Mouse (Mus musculus): Measurements from ENCODE around the gene Gcnt2. TPM values are rescaled to one million over a fixed set of nuclear protein-coding genes. Genes with fewer than 3 reads are reported as not detected.

Gene Gcnt2
- polyA plus RNA-seq, 1 experiment from 2014 or later, result 3.6 TPM

DNA sequence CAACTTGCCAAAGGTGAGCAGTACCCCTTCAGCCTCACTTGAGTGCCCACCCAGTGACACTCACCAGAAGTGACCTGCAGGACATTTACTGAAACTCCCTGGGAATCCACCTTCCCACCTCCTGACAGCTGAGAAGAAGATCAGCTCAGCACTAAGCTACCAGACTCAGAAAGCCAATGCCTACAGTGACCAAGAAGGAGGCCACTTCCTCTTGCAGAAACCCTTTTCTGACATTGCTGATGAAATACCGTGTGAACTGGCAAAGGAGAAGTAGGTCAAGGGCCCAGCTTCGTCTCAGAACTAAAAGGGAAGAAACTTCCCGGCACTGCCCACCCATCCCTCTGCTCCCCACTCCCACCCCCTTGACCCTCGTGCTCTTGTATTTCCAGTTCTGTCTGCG is 109.0 kb downstream of the Gcnt2 start:
- Histone ChIP-seq H3K4me3 (ENCODE audit: low read depth, low read length) (no peak overlapping the region), H3K4me2 (ENCODE audit: low read depth, low read length) (no peak overlapping the region), H3K27me3 (ENCODE audit: control insufficient read depth, insufficient read depth, low read length) (no peaks in the 10 kb centered on the region), H3K27ac (replicated peaks; ENCODE audit: low read depth, low read length) (no peak overlapping the region), H3K36me3 (replicated peaks; ENCODE audit: control insufficient read depth, insufficient read depth, low read depth, low read length) (no peaks in the 10 kb centered on the region), H3K4me1 (ENCODE audit: control insufficient read depth, insufficient read depth, low read length) (no peaks in the 10 kb centered on the region), H3K9me3 (replicated peaks; ENCODE audit: control insufficient read depth, low read length) (no peaks in the 10 kb centered on the region), H3K9ac (replicated peaks; ENCODE audit: low read length) (no peak overlapping the region)
- WGBS, result 82% methylated on average over 5 of the region's 5 CpGs
- ATAC-seq (replicated peaks; ENCODE audit: insufficient number of reproducible peaks, low FRiP score, low TSS enrichment, low read depth) (no peak), DNase-seq (ENCODE audit: low spot score) (no peak)

DNA sequence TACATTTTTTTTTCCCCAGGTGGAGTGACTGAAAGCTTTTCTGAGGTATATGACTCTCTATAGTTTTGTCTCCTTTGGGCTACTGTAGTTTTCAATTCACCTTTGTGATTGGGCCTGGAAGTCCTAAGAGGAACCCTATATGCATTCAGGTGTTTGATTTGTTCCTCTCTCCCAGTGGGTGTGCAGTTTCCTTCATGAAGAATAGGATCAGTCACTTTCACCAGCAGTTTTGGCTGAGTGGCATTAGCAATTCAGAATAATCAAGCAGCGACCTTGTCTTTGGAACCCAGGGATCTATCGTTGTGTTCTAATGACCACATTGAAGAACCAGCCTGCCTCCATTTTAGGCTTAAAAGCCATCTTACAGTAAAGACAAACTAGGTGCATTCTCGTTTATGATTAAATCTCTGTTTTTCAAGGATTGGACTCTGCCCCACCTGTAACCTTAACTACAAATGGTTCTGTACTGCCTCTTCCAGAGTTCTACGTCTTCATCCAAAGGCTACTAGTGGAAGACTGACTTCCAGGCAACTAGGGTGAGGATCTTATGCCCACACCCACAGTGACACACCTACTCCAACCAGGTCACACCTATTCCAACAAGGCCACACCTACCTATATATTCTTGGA is 110.3 kb downstream of the Gcnt2 start:
- DNase-seq (ENCODE audit: low spot score), result no peak
- Histone ChIP-seq H3K9me3 (replicated peaks; ENCODE audit: control insufficient read depth, low read length) (no peaks in the 10 kb centered on the region), H3K27ac (replicated peaks; ENCODE audit: low read depth, low read length) (no peak overlapping the region), H3K27me3 (ENCODE audit: control insufficient read depth, insufficient read depth, low read length) (no peaks in the 10 kb centered on the region), H3K9ac (replicated peaks; ENCODE audit: low read length) (no peak overlapping the region), H3K4me3 (ENCODE audit: low read depth, low read length) (no peak overlapping the region), H3K4me2 (ENCODE audit: low read depth, low read length) (no peak overlapping the region), H3K4me1 (ENCODE audit: control insufficient read depth, insufficient read depth, low read length) (no peaks in the 10 kb centered on the region), H3K36me3 (replicated peaks; ENCODE audit: control insufficient read depth, insufficient read depth, low read depth, low read length) (no peaks in the 10 kb centered on the region)
- ATAC-seq (replicated peaks; ENCODE audit: insufficient number of reproducible peaks, low FRiP score, low TSS enrichment, low read depth), result no peak
- WGBS, result 89% methylated on average over 4 of the region's 4 CpGs

DNA sequence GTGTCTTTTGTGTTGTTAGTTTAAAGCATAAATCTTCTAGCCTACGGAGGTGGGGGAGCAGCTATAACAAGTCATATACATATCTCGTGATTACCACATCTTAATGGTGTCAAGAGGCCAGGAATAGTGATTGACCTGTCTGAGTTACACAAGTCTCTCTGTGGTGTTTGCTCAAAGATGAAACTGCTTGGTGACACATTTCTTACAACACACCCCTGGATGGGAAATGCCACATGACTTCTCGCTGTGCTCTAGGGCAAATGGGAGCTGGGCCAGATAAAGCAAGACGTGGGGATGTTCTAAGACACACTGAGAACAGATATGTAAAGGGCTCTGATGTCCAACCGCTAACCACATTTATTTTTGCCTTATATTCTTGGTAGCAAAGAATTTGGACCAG is 111.7 kb downstream of the Gcnt2 start:
- H3K9ac ChIP-seq (replicated peaks; ENCODE audit: low read length), result no peak overlapping the region
- no peak overlapping the region for H3K4me2 ChIP-seq (ENCODE audit: low read depth, low read length)
- ATAC-seq (replicated peaks; ENCODE audit: insufficient number of reproducible peaks, low FRiP score, low TSS enrichment, low read depth), result no peak
- DNase-seq (ENCODE audit: low spot score), result no peak
- no peak overlapping the region for H3K4me3 ChIP-seq (ENCODE audit: low read depth, low read length)
- no peaks in the 10 kb centered on the region for H3K4me1 ChIP-seq (ENCODE audit: control insufficient read depth, insufficient read depth, low read length)
- H3K9me3 ChIP-seq (replicated peaks; ENCODE audit: control insufficient read depth, low read length), result no peaks in the 10 kb centered on the region
- H3K27me3 ChIP-seq (ENCODE audit: control insufficient read depth, insufficient read depth, low read length), result no peaks in the 10 kb centered on the region
- 90% methylated on average over 5 of the region's 5 CpGs for WGBS
- no peaks in the 10 kb centered on the region for H3K36me3 ChIP-seq (replicated peaks; ENCODE audit: control insufficient read depth, insufficient read depth, low read depth, low read length)
- no peak overlapping the region for H3K27ac ChIP-seq (replicated peaks; ENCODE audit: low read depth, low read length)

DNA sequence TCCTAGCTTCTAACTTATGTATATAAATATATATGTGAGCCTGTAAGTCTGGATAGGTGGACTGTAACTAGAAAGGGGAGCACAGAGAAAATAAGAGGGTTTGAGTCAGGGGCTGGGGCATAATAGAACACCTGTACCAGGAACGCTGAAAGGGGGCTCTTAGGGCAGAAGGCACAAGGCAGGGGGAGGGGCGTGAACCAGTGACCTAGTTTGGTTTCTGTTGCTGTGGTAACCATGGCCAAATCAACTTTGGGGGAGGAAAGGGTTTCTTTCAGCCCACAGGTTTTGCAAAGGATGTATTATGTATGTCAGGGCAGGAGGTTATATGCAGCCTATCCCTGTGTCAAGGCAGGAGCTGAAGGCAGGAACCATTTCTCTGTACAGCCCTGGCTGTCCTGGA is 112.3 kb downstream of the Gcnt2 start:
- Histone ChIP-seq H3K27ac (replicated peaks; ENCODE audit: low read depth, low read length) (no peak overlapping the region), H3K4me3 (ENCODE audit: low read depth, low read length) (no peak overlapping the region), H3K9me3 (replicated peaks; ENCODE audit: control insufficient read depth, low read length) (no peaks in the 10 kb centered on the region), H3K9ac (replicated peaks; ENCODE audit: low read length) (no peak overlapping the region), H3K4me2 (ENCODE audit: low read depth, low read length) (no peak overlapping the region), H3K4me1 (ENCODE audit: control insufficient read depth, insufficient read depth, low read length) (no peaks in the 10 kb centered on the region), H3K27me3 (ENCODE audit: control insufficient read depth, insufficient read depth, low read length) (no peaks in the 10 kb centered on the region), H3K36me3 (replicated peaks; ENCODE audit: control insufficient read depth, insufficient read depth, low read depth, low read length) (no peaks in the 10 kb centered on the region)
- no peak for ATAC-seq (replicated peaks; ENCODE audit: insufficient number of reproducible peaks, low FRiP score, low TSS enrichment, low read depth)
- DNase-seq (ENCODE audit: low spot score), result no peak
- 82% methylated on average over 2 of the region's 2 CpGs for WGBS

DNA sequence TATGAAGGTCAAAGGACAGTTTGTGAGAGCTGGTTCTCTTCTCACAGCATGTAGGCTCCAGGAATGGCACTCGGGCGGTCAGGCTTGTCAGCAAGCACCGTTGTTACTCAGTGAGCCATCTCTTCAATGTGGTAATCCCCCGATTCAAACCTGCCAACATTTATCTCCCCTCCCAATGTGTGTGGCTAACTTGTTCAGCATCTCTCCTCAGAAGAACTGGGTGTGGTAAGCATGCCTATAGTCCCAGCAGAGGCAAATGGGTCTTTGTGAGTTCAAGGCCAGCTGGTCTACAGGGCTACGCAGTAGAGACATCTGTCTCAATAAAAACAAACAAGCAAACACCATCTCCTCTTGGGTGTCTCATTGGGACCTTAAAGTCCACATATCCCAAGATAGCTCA is 113.4 kb downstream of the Gcnt2 start:
- Histone ChIP-seq H3K27ac (replicated peaks; ENCODE audit: low read depth, low read length) (no peak overlapping the region), H3K9ac (replicated peaks; ENCODE audit: low read length) (no peak overlapping the region), H3K36me3 (replicated peaks; ENCODE audit: control insufficient read depth, insufficient read depth, low read depth, low read length) (no peaks in the 10 kb centered on the region), H3K4me3 (ENCODE audit: low read depth, low read length) (no peak overlapping the region), H3K27me3 (ENCODE audit: control insufficient read depth, insufficient read depth, low read length) (no peaks in the 10 kb centered on the region), H3K4me2 (ENCODE audit: low read depth, low read length) (no peak overlapping the region), H3K9me3 (replicated peaks; ENCODE audit: control insufficient read depth, low read length) (no peaks in the 10 kb centered on the region), H3K4me1 (ENCODE audit: control insufficient read depth, insufficient read depth, low read length) (no peaks in the 10 kb centered on the region)
- WGBS, result 87% methylated on average over 5 of the region's 5 CpGs
- no peak for DNase-seq (ENCODE audit: low spot score)
- no peak for ATAC-seq (replicated peaks; ENCODE audit: insufficient number of reproducible peaks, low FRiP score, low TSS enrichment, low read depth)

DNA sequence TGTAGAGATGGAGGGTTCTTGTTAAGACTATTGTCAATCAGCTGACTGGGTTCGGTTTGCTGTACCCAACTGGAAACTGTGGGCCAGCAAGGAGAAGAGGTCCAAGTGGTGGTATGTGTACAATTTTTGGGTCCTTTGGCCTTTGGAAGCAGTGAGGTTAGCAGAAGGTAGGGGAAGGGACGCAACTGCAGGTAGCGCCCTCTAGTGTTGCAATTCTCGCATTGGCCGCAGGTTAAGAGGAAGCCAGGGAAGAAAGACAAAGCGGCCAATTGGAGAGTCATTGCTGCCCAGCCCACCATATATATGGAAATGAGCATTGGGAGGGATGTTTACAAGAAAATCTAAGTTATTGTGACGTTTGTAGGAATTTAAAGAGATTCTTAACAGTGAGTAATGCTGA is 118.1 kb downstream of the Gcnt2 start:
- WGBS, result 12% methylated on average over 7 of the region's 7 CpGs
- H3K4me3 ChIP-seq (ENCODE audit: low read depth, low read length), result no peak overlapping the region
- no peak overlapping the region for H3K27ac ChIP-seq (replicated peaks; ENCODE audit: low read depth, low read length)
- H3K4me2 ChIP-seq (ENCODE audit: low read depth, low read length), result no peak overlapping the region
- no peaks in the 10 kb centered on the region for H3K36me3 ChIP-seq (replicated peaks; ENCODE audit: control insufficient read depth, insufficient read depth, low read depth, low read length)
- DNase-seq (ENCODE audit: low spot score) (peak; percentile 56), ATAC-seq (replicated peaks; ENCODE audit: insufficient number of reproducible peaks, low FRiP score, low TSS enrichment, low read depth) (no peak)
- no peak overlapping the region for H3K9ac ChIP-seq (replicated peaks; ENCODE audit: low read length)
- H3K4me1 ChIP-seq (ENCODE audit: control insufficient read depth, insufficient read depth, low read length), result no peaks in the 10 kb centered on the region
- H3K9me3 ChIP-seq (replicated peaks; ENCODE audit: control insufficient read depth, low read length), result no peaks in the 10 kb centered on the region
- H3K27me3 ChIP-seq (ENCODE audit: control insufficient read depth, insufficient read depth, low read length), result no peaks in the 10 kb centered on the region

DNA sequence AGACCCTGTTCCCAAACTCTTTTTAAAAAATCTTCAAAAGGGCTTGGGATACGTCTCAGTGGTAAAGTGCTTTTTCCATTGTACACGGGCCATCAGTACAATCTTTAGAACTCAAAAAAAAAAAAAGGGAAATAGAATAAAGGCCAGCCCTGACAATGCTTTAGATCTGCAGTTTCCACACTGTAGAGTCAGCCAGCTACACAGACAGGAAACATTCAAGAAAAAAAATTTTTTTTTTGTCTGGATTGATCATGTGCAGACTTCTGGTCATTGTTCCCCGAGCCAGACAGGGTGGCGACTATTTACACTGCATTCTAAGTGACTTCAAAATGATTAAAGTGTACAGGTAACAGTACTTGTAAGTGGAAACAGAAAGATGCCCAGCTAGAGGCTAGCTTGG is 119.1 kb downstream of the Gcnt2 start:
- Histone ChIP-seq H3K9me3 (replicated peaks; ENCODE audit: control insufficient read depth, low read length) (no peaks in the 10 kb centered on the region), H3K36me3 (replicated peaks; ENCODE audit: control insufficient read depth, insufficient read depth, low read depth, low read length) (no peaks in the 10 kb centered on the region), H3K9ac (replicated peaks; ENCODE audit: low read length) (no peak overlapping the region), H3K4me2 (ENCODE audit: low read depth, low read length) (no peak overlapping the region), H3K4me1 (ENCODE audit: control insufficient read depth, insufficient read depth, low read length) (no peaks in the 10 kb centered on the region), H3K27ac (replicated peaks; ENCODE audit: low read depth, low read length) (no peak overlapping the region), H3K27me3 (ENCODE audit: control insufficient read depth, insufficient read depth, low read length) (no peaks in the 10 kb centered on the region), H3K4me3 (ENCODE audit: low read depth, low read length) (no peak overlapping the region)
- WGBS, result 88% methylated on average over 4 of the region's 4 CpGs
- ATAC-seq (replicated peaks; ENCODE audit: insufficient number of reproducible peaks, low FRiP score, low TSS enrichment, low read depth) (no peak), DNase-seq (ENCODE audit: low spot score) (no peak)

DNA sequence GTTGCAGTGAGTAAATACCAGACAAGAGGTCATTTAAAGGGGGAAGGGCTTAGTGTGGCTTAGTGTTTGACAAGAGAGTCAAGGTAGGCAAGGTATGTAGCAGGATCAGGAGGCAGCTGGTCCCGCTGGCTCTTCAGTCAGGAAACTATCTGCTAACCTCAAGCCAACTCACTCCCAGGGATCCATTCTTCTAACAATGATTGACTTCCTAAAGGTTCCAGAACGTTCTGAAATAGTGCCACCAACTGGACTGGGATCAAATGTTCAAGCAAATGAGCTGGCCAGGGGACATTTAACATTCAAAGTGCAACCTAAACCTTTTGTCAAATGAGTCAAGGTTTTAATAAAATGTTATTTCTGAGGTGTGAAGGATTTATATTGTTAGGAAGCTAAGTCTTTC is 119.8 kb downstream of the Gcnt2 start:
- H3K27ac ChIP-seq (replicated peaks; ENCODE audit: low read depth, low read length), result no peak overlapping the region
- H3K9me3 ChIP-seq (replicated peaks; ENCODE audit: control insufficient read depth, low read length), result no peaks in the 10 kb centered on the region
- no peaks in the 10 kb centered on the region for H3K27me3 ChIP-seq (ENCODE audit: control insufficient read depth, insufficient read depth, low read length)
- ATAC-seq (replicated peaks; ENCODE audit: insufficient number of reproducible peaks, low FRiP score, low TSS enrichment, low read depth) (no peak), DNase-seq (ENCODE audit: low spot score) (no peak)
- no peaks in the 10 kb centered on the region for H3K4me1 ChIP-seq (ENCODE audit: control insufficient read depth, insufficient read depth, low read length)
- no peak overlapping the region for H3K4me2 ChIP-seq (ENCODE audit: low read depth, low read length)
- H3K9ac ChIP-seq (replicated peaks; ENCODE audit: low read length), result no peak overlapping the region
- H3K4me3 ChIP-seq (ENCODE audit: low read depth, low read length), result no peak overlapping the region
- H3K36me3 ChIP-seq (replicated peaks; ENCODE audit: control insufficient read depth, insufficient read depth, low read depth, low read length), result no peaks in the 10 kb centered on the region
- WGBS, result 48% methylated on average over 2 of the region's 2 CpGs

All from embryonic facial prominence, embryonic 11.5 days (tissue).